Mouse (Mus musculus) bone marrow macrophage, adult 2 months (primary cell): ENCODE data around the gene Slc41a2. TPM values are rescaled to one million over a fixed set of nuclear protein-coding genes. Genes with fewer than 3 reads are reported as not detected.

Experiments used
- H3K27ac ChIP-seq: 2 replicates; pipeline ENCODE4 v1.5.1; 2012; ENCODE audit warnings: low read depth, low read length; ENCODE audit not compliant: insufficient read depth
- H3K4me1 ChIP-seq: 2 replicates; pipeline ENCODE4 v1.6.1; 2012; ENCODE audit warnings: low read length; ENCODE audit not compliant: control insufficient read depth, insufficient read depth
- H3K4me3 ChIP-seq: 2 replicates; pipeline ENCODE4 v1.5.1; 2012; ENCODE audit warnings: mild to moderate bottlenecking, low read length, moderate library complexity; ENCODE audit not compliant: insufficient read depth
- CTCF ChIP-seq: IDR thresholded peaks from 2 replicates; pipeline ENCODE4 v1.5.1; 2012; ENCODE audit warnings: low read depth, mild to moderate bottlenecking, low read length, moderate library complexity
- POLR2A ChIP-seq: IDR thresholded peaks from 2 replicates; pipeline ENCODE4 v1.6.1; 2012; ENCODE audit warnings: mild to moderate bottlenecking, low read depth, low read length, borderline replicate concordance
- polyA plus RNA-seq: library from polyadenylated mRNA; stranded (reverse); fragments of >200 nt; gene quantifications from 2 replicates; pipeline ENCODE4 v1.2.4, GENCODE M21; 2012; ENCODE audit not compliant: missing spikeins, insufficient read depth, insufficient read length

Gene Slc41a2
- polyA plus RNA-seq, 1 experiment: 18.8 TPM

DNA sequence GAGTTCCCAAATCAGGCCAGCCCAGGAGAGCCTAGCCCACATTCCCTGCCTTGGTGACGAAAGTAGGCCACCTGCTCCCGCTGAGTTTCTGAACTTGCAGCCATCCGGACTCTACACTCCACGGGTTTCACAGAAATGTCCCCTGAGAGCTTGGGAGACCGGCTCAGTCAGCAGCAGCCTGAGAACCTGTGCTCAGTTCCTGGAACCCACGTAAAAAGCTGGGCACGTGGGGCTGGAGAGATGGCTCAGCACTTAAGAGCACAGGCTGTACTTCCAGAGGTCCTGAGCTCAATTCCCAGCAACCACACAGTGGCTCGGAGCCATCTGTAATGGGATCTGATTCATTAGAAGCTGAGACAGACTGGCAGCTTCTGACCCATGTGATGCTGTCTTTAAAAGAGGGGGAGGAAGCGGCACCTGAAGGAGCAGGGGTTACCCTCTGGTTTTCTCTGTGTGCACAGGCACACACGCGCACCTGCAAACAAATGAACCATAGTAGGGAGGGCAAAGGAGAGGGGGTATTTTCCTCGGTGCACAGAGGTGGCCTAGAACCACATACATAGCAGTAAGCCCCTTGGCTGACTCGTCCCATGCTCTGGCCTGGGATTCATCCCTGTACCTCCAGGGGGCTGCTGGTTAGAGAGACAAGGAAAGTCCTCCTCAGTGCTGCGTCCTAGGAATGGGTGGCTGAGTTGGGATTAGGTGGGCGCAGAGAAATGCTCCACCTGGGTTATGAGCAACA is 155.7 kb downstream of the Slc41a2 start:
- H3K4me3 ChIP-seq: no peak overlapping the region
- no peak overlapping the region for H3K27ac ChIP-seq
- TF ChIP-seq CTCF (no peak), POLR2A (no peak)
- H3K4me1 ChIP-seq: peaks cover 35% of the 10 kb centered on the region

Other genes with a start within 250 kb of the Slc41a2 start
- 0.54 and 0.61 TPM in 2 replicates for gene D10Wsu102e, start 22.3 kb upstream of the Slc41a2 start, polyA plus RNA-seq
- 0.37 and 1.2 TPM in 2 replicates for gene Aldh1l2, start 196.3 kb upstream of the Slc41a2 start, polyA plus RNA-seq
- 68.2 and 68.3 TPM in 2 replicates for gene Washc4, start 205.9 kb upstream of the Slc41a2 start, polyA plus RNA-seq